Mouse (Mus musculus): ENCODE data around the gene Vmn2r19. TPM values are rescaled to one million over a fixed set of nuclear protein-coding genes. Genes with fewer than 3 reads are reported as not detected.
A peak's percentile ranks its signal among the peaks of the same experiment; 100 is the strongest.
"Not testable (repeated sequence)": the region's sequence is repeated elsewhere in the genome, so short reads cannot be mapped to it uniquely, and the experiment has no call there.

Gene Vmn2r19
- polyA plus RNA-seq, 1 experiment from 2014 or later = not detected

GRCm38 (mm10) chr6:123289753-123290152, 18.4 kb upstream of the Vmn2r19 start, which contains the start of gene Clec4e:
Clec4e (minus strand) TSS chr6:123289870.
- no peak for ATAC-seq
- DNase-seq (ENCODE audit: low read depth, low spot score) = no peak
- POLR2A ChIA-PET = no interaction called here
- in situ Hi-C loops (cut with MboI; ENCODE audit: low pct_unique_long_range_greater_than_20kb) = no loop called here
- no peak for TF ChIP-seq CTCF (IDR thresholded peaks at IDR 0.05)
- no peaks in the 10 kb centered on the region for H3K27me3 ChIP-seq
- CTCF ChIA-PET = interaction anchor here (0.7 kb wide), 1 partner anchor 21 kb away, joined by 3 read pairs; no protein-coding TSS in a partner anchor

DNA sequence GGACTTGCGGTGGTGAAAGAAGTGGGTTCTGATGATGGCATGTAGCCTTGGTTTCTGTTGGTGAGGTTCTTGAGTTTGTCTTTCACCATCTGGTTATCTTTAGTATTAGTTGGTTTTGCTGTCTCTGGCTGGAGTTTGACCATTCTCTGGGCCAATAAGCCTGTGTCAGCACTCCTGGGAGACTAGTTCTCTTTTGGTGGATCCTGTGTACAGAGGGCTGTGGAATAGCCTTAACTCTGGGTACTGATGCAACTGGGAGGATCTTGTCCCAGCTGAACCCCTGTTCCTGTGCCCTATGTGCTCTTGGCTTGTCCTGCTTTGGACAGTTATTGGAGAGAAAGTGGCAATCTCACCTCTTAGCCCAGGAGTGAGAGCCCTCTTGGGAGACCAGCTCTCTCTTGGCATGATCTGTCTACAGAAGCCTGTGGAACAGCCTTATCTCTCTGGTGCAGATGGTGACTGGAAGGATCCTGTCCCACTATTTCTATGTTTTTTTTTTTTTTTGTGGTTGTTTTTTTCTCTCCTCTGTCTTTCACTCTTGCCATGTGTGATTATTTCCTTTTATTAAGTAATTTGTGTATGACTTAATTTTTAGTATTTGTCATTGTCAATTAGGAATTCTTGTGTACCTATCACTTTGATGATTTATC, 15.3 kb upstream of the Vmn2r19 start:
- POLR2A ChIA-PET = no interaction called here
- no peak for ATAC-seq

DNA sequence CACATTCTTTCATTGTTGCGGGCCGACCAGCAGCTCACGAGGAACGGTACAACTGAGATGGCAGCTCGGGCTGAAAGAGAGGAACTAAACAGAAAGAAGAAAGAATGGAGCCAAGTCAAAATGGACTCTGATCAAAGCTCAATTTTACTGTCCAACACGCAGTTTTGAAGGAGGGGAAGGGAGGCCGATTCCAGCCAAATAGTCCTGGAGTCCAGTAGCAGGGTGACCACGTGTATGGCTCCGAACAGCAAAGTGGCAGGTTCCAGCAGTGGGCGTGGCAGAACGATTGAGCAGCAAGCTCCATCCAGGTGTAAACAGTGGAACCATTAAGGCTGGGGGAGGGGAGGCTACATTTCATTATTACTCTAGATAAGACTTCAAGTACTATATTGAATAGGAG, 14.6 kb upstream of the Vmn2r19 start:
- CTCF ChIA-PET; H3K27me3 ChIP-seq; in situ Hi-C loops (cut with MboI; ENCODE audit: low pct_unique_long_range_greater_than_20kb); POLR2A ChIA-PET; ATAC-seq; DNase-seq (ENCODE audit: low read depth, low spot score): not testable (repeated sequence)

More for the DNA sequence above, 15.3 kb upstream of the Vmn2r19 start:
- H3K27me3 ChIP-seq = no peaks in the 10 kb centered on the region
- TF ChIP-seq CTCF (IDR thresholded peaks at IDR 0.05) = no peak
- CTCF ChIA-PET = no interaction called here
- in situ Hi-C loops (cut with MboI; ENCODE audit: low pct_unique_long_range_greater_than_20kb) = no loop called here
- no peak for DNase-seq (ENCODE audit: low read depth, low spot score)

- no peak for TF ChIP-seq CTCF (IDR thresholded peaks at IDR 0.05)
- ChIA-PET POLR2A (no interaction called here), CTCF (no interaction called here)
- H3K27me3 ChIP-seq = no peaks in the 10 kb centered on the region
- in situ Hi-C loops (cut with MboI; ENCODE audit: low pct_unique_long_range_greater_than_20kb) = no loop called here
- DNase-seq (ENCODE audit: low read depth, low spot score) (no peak), ATAC-seq (no peak)
These were observed 11.4 kb upstream of the Vmn2r19 start for GRCm38 (mm10) chr6:123296687-123297086.

DNA sequence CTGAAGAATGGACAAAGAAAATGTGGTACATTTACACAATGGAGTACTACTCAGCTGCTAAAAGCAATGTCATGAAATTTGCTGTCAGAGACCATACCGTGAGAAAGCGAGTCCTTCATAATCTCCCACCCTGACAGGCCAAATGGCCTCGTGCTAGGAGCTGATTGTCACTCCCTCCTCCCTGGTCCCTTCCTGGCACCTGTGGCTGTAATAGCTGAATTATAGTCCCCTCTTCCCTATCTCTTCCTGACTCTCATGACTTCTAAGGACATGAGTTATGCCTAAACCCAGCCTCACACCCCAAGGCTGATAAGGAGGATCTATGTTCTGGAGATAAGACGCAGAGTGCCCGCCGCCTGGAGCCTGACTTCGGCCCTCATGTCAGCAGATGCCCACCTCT, 1.8 kb upstream of the Vmn2r19 start:
- H3K27me3 ChIP-seq; DNase-seq (ENCODE audit: low read depth, low spot score); CTCF ChIA-PET; ATAC-seq; POLR2A ChIA-PET; in situ Hi-C loops (cut with MboI; ENCODE audit: low pct_unique_long_range_greater_than_20kb): not testable (repeated sequence)

GRCm38 (mm10) chr6:123332503-123332902, 24.4 kb downstream of the Vmn2r19 start:
- POLR2A ChIA-PET = no interaction called here
- in situ Hi-C loops (cut with MboI; ENCODE audit: low pct_unique_long_range_greater_than_20kb) = no loop called here
- CTCF ChIA-PET = no interaction called here
- no peak for ATAC-seq
- no peaks in the 10 kb centered on the region for H3K27me3 ChIP-seq
- DNase-seq (ENCODE audit: low read depth, low spot score) = no peak
- no peak for TF ChIP-seq CTCF (IDR thresholded peaks at IDR 0.05)

DNA sequence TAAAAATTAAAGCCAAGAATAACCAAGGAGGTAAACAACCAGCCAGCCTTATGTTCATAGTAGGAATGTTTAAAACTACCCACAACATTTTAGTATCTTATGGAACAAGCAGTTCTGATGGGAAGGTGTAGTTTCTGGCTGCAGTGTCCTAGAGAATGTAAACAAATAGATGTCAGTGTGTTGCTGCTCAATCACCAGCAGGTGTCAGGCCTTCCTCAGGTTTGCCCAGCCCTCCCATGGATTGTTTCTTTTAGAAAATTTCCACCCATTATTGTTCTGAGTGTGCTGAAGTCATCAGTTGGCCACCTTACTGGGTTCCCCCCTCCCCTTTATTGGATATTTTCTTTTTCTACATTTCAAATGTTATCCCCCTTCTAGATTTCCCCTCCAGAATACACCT, 32.0 kb downstream of the Vmn2r19 start:
- DNase-seq (ENCODE audit: low read depth, low spot score) (no peak), ATAC-seq (no peak)
- H3K27me3 ChIP-seq = no peaks in the 10 kb centered on the region
- TF ChIP-seq CTCF (IDR thresholded peaks at IDR 0.05) = peak; percentile 19
- CTCF ChIA-PET = no interaction called here
- in situ Hi-C loops (cut with MboI; ENCODE audit: low pct_unique_long_range_greater_than_20kb) = no loop called here
- POLR2A ChIA-PET = no interaction called here

DNA sequence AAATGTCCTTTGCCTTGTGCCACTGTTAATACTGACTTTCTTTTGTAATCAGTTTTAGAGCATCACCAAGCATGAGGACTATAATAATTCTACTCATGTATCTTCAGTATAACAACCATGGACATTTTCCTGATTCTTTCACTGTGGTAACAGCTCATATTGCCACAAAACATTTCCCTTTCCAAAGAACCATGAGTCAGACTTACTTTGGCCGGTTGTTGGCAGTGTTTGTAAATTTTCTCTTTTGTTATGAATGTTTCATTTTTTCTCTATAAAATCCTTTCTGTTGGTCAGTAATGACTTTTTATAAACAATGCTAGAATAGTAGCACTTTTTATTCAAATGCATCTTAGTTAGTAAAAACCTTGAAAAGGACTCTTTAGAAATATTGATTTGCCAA, 38.0 kb downstream of the Vmn2r19 start:
- H3K27me3 ChIP-seq = no peaks in the 10 kb centered on the region
- no peak for TF ChIP-seq CTCF (IDR thresholded peaks at IDR 0.05)
- ChIA-PET CTCF (no interaction called here), POLR2A (no interaction called here)
- DNase-seq (ENCODE audit: low read depth, low spot score) (no peak), ATAC-seq (no peak)
- in situ Hi-C loops (cut with MboI; ENCODE audit: low pct_unique_long_range_greater_than_20kb) = no loop called here

Other genes with a start within 250 kb of the Vmn2r19 start
- gene Clec4a2, start 201.9 kb upstream of the Vmn2r19 start, polyA plus RNA-seq (2021) = not detected
- not detected for gene Clec4b2, start 135.4 kb upstream of the Vmn2r19 start, polyA plus RNA-seq (2021)
- gene Clec4n, start 78.5 kb upstream of the Vmn2r19 start, polyA plus RNA-seq (2021) = not detected
- gene Clec4d, start 46.2 kb upstream of the Vmn2r19 start, polyA plus RNA-seq (2021) = not detected
- not detected for gene Clec4e, start 18.5 kb upstream of the Vmn2r19 start, polyA plus RNA-seq (2021)
- gene Vmn2r20, start 109.8 kb downstream of the Vmn2r19 start, polyA plus RNA-seq (2021) = under 0.01 TPM
- gene Vmn2r21, start 225.1 kb downstream of the Vmn2r19 start, polyA plus RNA-seq (2021) = not detected

Measured in Patski (cell line).